Mouse (Mus musculus) right cerebral cortex, postnatal 25 days (tissue): ENCODE measurements around the gene Tor1aip1.

Experiments
- DNase-seq: peaks from one replicate; pipeline ENCODE4 v3.0.0; 2022

The Tor1aip1 gene

GRCm38 (mm10) chr1:156028340-156028975, 7.8 kb downstream of the Tor1aip1 start:
- no peak for DNase-seq

GRCm38 (mm10) chr1:156027849-156028248, 8.4 kb downstream of the Tor1aip1 start:
- no peak for DNase-seq

DNA sequence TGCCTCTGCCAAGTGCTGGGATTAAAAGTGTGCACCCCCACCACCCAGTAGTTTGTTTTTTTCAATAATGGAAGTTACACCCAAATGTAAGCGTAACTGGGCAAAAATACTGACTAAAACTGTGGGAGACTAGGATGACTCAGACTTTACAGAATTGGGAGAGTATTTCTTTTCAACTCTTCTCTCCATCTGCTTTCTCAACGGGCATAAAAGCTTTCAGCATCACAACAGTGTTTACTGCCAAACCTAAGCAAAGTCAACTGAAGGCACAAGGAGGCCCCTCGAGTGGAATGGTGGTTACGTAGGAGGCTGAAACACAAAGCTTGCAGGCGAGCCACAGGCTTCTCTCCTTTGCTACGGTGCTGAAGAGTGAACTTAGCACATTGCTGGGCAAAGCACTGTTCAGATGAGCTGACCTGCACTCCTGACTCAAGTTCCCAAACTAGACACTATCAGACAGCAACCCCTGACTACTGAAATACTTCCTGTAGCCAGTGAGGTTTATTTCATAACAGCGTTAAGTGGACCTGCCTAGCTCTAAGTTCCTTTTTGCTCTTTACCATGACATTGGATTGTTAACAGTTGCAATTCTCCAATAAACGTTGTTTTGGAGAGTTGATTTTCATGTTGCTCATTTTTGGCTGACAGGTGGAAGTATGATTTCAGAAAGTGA, 11.3 kb downstream of the Tor1aip1 start:
- DNase-seq, result peak; percentile 7

DNA sequence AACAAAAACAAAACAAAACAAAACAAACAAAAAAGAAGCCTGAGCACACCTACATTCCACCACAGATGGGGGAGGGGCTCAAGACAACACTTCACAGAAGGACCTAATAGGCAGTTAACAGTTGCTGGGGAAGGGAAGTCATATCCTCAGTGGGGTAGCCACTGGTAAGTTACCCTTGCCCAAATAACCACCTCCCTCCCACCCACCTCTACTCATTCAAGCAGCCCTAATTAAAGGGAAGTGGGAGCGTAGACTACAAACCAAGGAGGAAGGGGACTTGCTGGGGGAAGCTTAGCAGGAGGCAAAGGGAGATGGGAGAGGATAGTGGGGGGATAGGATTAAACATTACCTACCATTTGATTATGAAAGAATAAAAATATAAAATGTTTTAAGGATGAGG, 15.9 kb downstream of the Tor1aip1 start:
- no peak for DNase-seq

GRCm38 (mm10) chr1:156019800-156020199, 16.5 kb downstream of the Tor1aip1 start:
- DNase-seq, result no peak

- DNase-seq, result no peak
These were observed 27.3 kb downstream of the Tor1aip1 start for GRCm38 (mm10) chr1:156009003-156009402.

GRCm38 (mm10) chr1:156005906-156006305, 30.4 kb downstream of the Tor1aip1 start:
- DNase-seq, result no peak

DNA sequence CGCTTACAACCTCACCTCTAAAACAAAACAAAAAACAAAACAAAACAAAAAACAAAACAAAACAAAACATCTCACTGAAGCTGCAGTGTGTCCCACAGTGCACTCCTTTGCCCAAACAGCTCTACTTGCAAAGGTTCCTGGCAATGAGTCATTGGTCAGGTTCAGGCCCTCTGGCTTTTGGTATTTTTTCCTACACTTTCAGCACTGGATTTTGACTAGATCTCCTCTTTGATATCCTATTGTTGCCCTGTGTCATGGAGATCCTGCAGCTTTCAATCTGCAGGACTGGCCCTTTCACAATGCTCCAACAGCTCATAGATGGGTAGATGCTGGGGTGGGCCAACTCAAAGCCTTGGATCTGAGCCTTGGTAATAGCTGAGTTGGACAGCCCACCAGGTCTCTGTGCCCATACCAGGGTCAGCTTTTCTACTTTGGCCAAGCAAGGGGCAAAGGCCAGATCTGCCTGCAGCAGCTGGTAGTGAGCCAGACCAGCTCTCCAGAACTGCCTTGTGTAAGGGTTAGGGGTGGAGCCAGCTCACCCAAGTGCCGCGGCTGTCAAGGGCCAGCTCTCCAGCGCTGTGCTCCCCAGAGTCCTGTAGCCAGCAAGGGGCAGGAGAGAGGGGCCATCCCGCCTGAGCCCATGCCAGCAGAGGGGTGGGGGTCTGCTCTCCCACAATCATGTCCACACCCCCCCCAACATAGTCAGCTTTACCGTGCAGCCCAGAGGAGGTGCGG, 32.9 kb downstream of the Tor1aip1 start:
- no peak for DNase-seq

GRCm38 (mm10) chr1:156002366-156002765, 33.9 kb downstream of the Tor1aip1 start:
- no peak for DNase-seq

- DNase-seq, result no peak
These were observed 40.7 kb downstream of the Tor1aip1 start for GRCm38 (mm10) chr1:155995612-155996011.

- no peak for DNase-seq
These were observed 41.8 kb downstream of the Tor1aip1 start for GRCm38 (mm10) chr1:155994524-155994923.

DNA sequence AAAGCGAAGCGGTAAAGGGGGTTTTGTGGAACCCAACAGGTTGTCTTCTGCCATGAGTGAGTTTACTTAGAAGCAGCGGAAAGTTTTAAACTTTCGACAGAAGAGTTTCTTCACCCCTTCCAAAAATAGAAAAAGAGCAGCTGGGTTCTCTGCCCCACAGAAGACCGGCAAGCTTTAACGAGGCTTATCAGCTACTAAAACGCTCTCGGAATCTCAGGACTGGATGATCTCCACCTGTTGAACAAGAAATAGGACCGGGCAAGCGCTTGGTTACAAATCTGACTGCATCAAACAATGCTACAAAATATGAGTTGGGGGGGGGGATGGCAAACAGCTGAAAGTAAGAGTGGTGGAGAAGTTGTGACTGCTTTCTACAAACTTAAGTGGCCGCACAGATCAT, 45.9 kb downstream of the Tor1aip1 start:
- DNase-seq, result no peak

GRCm38 (mm10) chr1:155989387-155989786, 46.9 kb downstream of the Tor1aip1 start:
- DNase-seq, result no peak

- no peak for DNase-seq
These were observed 48.7 kb downstream of the Tor1aip1 start for GRCm38 (mm10) chr1:155987625-155988024.

GRCm38 (mm10) chr1:155974931-155975330, 61.3 kb downstream of the Tor1aip1 start:
- DNase-seq, result no peak

DNA sequence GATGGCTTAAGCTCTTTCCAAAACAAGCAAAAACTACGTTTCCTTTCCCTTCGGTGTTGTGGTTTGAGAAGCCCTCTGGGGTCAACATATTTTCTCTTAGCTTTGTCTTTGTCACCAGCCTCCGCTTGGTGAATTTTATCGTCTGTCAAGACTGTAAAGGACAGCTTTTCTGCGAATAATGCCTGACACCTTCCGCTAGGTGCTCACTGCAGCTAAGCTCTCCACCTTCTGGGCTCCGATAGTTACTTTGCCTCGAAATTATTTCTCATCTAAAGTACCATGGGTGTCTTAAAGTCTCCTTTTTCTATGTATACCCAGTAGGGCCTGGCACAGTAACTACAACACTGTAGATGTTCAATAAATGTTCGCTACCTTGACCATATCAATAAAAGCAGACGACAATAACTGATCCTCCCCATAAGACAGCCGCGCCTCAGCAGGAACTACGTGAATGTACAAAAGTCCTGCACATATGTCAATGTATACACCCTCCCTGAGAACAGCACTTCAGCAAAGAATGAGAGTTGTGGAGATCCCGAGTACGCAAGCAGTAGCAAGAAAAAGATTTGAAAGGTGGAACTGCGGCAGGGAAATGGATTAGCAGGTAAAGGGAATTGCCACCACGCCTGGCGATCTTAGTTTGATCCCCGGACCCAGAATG, 62.4 kb downstream of the Tor1aip1 start:
- no peak for DNase-seq

- DNase-seq, result peak; percentile 96
These were observed 63.1 kb downstream of the Tor1aip1 start, which contains the start of gene Cep350 for GRCm38 (mm10) chr1:155973068-155973718. Gene Cep350 (minus strand): TSS chr1:155973255.

DNA sequence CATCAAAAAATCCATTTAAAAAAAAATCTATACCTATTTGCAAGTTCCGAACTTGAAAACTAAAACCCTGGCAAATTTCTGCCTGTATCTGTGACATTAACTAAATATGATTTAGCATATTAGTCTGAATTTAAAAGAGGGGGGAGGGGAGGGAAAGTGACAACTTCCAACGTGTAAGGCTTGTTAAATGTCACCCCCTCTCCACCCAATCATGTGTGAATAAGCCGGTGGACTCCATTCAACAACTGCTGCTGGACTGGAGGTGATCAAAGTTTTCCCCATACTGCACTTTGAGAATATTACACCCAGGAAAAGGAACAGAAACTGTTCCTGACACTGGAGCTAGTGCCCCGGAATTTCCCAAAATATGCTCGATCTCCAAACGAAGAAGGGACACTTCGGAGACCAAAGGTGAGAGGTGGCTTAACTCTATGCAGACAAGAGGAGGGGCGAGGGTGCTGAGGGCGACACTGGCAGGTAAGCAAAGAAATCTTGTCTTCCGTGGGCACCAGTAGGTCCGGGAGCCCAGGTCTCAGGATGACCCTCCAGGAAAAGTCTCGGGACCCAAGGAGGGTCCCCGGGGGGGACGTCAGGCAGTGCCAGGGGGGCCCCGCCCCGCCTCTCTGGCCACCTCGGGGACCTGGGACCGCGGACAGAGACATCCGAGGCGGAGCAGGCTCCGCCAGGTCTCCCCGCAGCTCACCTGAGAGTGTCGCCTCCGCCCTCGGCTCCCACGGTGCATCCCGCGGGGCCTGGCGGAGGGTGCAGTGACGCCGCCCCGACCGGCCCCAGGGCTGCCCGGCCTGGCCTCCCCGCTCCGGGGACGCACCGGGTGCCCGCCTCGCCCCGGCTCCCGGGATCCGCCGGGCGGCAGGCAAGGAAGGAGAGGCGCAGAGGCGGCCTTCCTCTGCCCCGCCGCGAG, 63.9 kb downstream of the Tor1aip1 start:
- DNase-seq, result no peak
